Mouse (Mus musculus) stomach, postnatal 0 days (tissue): Measurements from ENCODE around the gene Nsd2. TPM values are rescaled to one million over a fixed set of nuclear protein-coding genes. Genes with fewer than 3 reads are reported as not detected.
"Not testable (repeated sequence)": the region's sequence is repeated elsewhere in the genome, so short reads cannot be mapped to it uniquely, and the experiment has no call there.

Experiments used
- ATAC-seq: fragments of 200-750 bp; cut with Nextera tagmentation; 2 replicates; pipeline ENCODE4 v1.8.0; 2017; ENCODE audit not compliant: low FRiP score, low TSS enrichment
- DNase-seq: peaks from one replicate; pipeline ENCODE4 v3.0.0-alpha.2; 2016; ENCODE audit warnings: low spot score
- H3K27ac ChIP-seq: fragments of 300-500 bp; sonication (generic); replicated peaks from 2 replicates; pipeline ENCODE4 v1.5.1; 2014; ENCODE audit warnings: mild to moderate bottlenecking, control low read depth
- H3K27me3 ChIP-seq: fragments of 300-500 bp; sonication (generic); 2 replicates; pipeline ENCODE4 v1.6.1; 2014; ENCODE audit warnings: low read length; ENCODE audit not compliant: control insufficient read depth, insufficient read depth
- H3K36me3 ChIP-seq: fragments of 300-500 bp; sonication (generic); 2 replicates; pipeline ENCODE4 v1.6.1; 2014; ENCODE audit warnings: low read length, mixed read lengths; ENCODE audit not compliant: control insufficient read depth, insufficient read depth
- H3K4me1 ChIP-seq: fragments of 300-500 bp; sonication (generic); replicated peaks from 2 replicates; pipeline ENCODE4 v1.6.1; 2014; ENCODE audit warnings: antibody characterized with exemption; ENCODE audit not compliant: control insufficient read depth, insufficient read depth
- H3K4me2 ChIP-seq: fragments of 300-500 bp; sonication (generic); replicated peaks from 2 replicates; pipeline ENCODE4 v1.6.1; 2014; ENCODE audit warnings: low read depth, mild to moderate bottlenecking, control low read depth, moderate library complexity
- H3K4me3 ChIP-seq: fragments of 300-500 bp; sonication (generic); 2 replicates; pipeline ENCODE4 v1.5.1; 2014; ENCODE audit warnings: low read depth, low read length, control low read depth
- H3K9ac ChIP-seq: fragments of 300-500 bp; sonication (generic); 2 replicates; pipeline ENCODE4 v1.6.1; 2014; ENCODE audit warnings: mild to moderate bottlenecking, low read length, control low read depth, mixed read lengths
- H3K9me3 ChIP-seq: fragments of 300-500 bp; sonication (generic); 2 replicates; pipeline ENCODE4 v1.6.1; 2016; ENCODE audit warnings: low read length; ENCODE audit not compliant: control insufficient read depth
- CTCF ChIP-seq: IDR thresholded peaks from 2 replicates; pipeline ENCODE4 v1.5.1; 2016; ENCODE audit warnings: antibody characterized with exemption, low read depth, mild to moderate bottlenecking, moderate library complexity
- EP300 ChIP-seq: optimal IDR thresholded peaks from 2 replicates; pipeline ENCODE3; 2016; ENCODE audit warnings: antibody characterized with exemption
- WGBS: fragments of 180-500 bp; shearing (Covaris S2); extraction: QIAGEN DNeasy Blood & Tissue Kit; methylation state at CpG from one replicate; pipeline ENCODE4 v1.1.7; 2014; 5-methylcytosine and 5-hydroxymethylcytosine counted together
- microRNA-seq: library from miRNA; unstranded; fragments of <30 nt; microRNA quantifications from one replicate; pipeline ENCODE4, GENCODE M21; 2016
- polyA plus RNA-seq: library from polyadenylated mRNA; unstranded; fragments of >200 nt; fragmentation: Nextera tagmentation; extraction: Ambion mirVana; gene quantifications from 2 replicates; pipeline ENCODE4 v1.2.1, GENCODE M21; 2015

The Nsd2 gene
- polyA plus RNA-seq, 1 experiment from 2014 or later, result 10.3 TPM

DNA sequence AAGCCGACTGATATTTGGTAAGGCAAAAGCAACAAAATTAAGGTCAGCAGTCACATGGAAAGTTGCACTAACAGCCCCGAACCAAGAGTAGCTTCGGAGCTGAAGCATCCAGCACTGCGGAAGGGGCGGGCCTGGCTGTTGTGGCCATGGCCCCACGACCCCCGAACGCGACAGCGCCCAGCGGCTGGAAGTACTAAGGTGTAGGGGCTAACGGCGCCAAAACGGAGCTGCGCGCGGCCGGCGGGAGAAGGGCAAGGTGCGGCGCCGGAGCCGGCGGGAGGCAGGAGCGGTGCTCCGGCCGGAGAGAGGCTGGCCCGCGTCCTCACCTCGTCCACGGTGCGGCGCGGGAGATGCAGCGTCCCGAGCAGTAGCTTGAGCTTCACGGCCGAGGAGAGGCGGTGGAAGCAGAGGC lies 115.2 kb downstream of the Nsd2 start:
- peak overlapping the region; percentile 93 for H3K27ac ChIP-seq
- WGBS, result under 1% methylated on average over 39 of the region's 39 CpGs
- peak overlapping the region; percentile 56 for H3K4me2 ChIP-seq
- H3K36me3 ChIP-seq, result no peaks in the 10 kb centered on the region
- H3K9ac ChIP-seq, result peak overlapping the region; percentile 93
- H3K4me3 ChIP-seq, result peak overlapping the region; percentile 90
- TF ChIP-seq EP300 (no peak), CTCF (no peak)
- DNase-seq, result no peak
- ATAC-seq, result peak; percentile 60; the same call in 1 of the 2 replicates
- H3K27me3 ChIP-seq, result no peaks in the 10 kb centered on the region
- H3K9me3 ChIP-seq, result no peaks in the 10 kb centered on the region
- 0 out of 2 replicates have a peak, but pooled peaks cover 4% of the 10 kb centered on the region for H3K4me1 ChIP-seq

DNA sequence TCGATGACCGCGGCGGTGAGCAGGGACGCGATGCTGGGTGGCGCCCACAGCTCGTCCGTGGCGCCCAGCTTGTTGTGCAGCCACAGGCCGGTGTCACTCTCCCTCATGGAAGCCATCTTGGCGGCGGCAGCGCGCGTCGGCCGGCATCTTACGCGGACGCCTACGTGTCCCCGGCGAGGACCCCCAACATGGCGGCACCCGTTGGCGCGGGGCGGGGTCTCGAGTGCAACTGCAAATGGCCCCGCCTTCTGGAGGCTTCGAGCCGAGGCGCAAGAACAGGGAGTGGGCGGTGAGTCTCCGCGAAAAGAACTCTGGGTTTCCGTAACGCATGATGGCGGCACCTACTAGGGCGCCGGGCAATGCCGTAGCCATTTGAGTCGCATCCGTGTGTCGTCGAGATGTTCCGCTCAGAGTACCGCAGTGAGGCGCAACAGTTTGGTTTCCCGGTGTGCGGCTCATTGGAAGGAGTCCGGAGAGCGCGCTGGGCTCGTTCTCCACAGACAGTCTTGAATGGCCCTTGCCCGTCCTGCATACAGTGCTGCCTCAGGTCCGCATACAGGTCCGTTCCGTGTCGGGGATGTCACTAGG lies 115.7 kb downstream of the Nsd2 start, which contains the start of gene Nelfa:
TSS of gene Nelfa (minus strand) at position 294 of the 588 bp plus-strand sequence.
- Histone ChIP-seq H3K36me3 (no peaks in the 10 kb centered on the region), H3K4me1 (0 out of 2 replicates have a peak, but pooled peaks cover 4% of the 10 kb centered on the region), H3K27me3 (no peaks in the 10 kb centered on the region), H3K9me3 (no peaks in the 10 kb centered on the region), H3K4me3 (peak within 1 kb of the TSS; percentile 90), H3K4me2 (peak within 1 kb of the TSS; percentile 67), H3K27ac (peak within 1 kb of the TSS; percentile 93), H3K9ac (peak within 1 kb of the TSS; percentile 93)
- peak; percentile 58 for TF ChIP-seq CTCF
- no peak for TF ChIP-seq EP300
- WGBS, result under 1% methylated on average over 58 of the region's 61 CpGs
- ATAC-seq (peak; percentile 99), DNase-seq (peak; percentile 98)

DNA sequence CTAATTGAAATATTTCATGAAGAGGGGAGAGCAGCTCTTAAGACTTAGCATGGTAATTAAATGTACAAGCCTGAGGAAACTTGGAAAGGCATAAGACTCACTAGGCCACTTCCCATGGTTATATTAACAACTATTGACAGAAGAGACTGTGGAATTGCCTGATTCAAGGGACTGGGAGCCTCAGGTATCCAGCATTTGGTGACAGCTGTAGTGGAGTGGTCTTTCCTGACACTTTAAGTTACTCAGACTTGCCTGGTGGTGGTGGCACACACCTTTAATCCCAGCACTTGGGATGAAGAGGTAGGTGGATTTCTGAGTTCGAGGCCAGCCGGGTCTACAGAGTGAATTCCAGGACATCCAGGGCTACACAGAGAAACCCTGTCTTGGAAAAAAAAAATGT lies 116.7 kb downstream of the Nsd2 start:
- 93% methylated on average over 2 of the region's 2 CpGs for WGBS
- H3K9ac ChIP-seq, result no peak overlapping the region

DNA sequence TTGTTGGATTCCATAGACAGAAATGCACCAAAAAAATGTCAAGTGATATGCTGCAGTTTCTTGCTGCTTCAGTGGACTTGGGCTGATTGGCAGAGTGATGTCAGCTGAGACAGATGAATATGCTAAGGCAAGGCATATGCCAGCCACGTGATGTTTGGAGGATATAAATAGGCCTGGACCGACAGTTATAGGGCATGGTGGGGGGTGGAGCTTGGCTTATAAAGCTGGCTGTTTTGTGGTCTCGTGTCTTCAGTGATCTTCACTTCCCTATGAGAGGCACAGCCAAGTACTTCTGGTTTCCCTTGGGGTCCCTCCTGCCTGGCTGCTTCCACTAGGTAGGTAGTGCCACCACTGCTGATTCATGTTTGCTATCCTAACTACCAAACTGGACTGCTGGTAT lies 117.9 kb downstream of the Nsd2 start:
- Histone ChIP-seq H3K27me3 (no peaks in the 10 kb centered on the region), H3K27ac (no peak overlapping the region), H3K36me3 (no peaks in the 10 kb centered on the region), H3K9me3 (no peaks in the 10 kb centered on the region), H3K4me2 (no peak overlapping the region), H3K4me3 (no peak overlapping the region), H3K4me1 (0 out of 2 replicates have a peak, but pooled peaks cover 4% of the 10 kb centered on the region), H3K9ac (no peak overlapping the region)
- DNase-seq (no peak), ATAC-seq (no peak)
- 85% methylated on average over 3 of the region's 3 CpGs for WGBS
- TF ChIP-seq EP300, result no peak
- no peak for TF ChIP-seq CTCF

More for the DNA sequence above, 116.7 kb downstream of the Nsd2 start:
- TF ChIP-seq EP300 (no peak), CTCF (no peak)
- Histone ChIP-seq H3K27ac (no peak overlapping the region), H3K36me3 (no peaks in the 10 kb centered on the region), H3K4me1 (0 out of 2 replicates have a peak, but pooled peaks cover 4% of the 10 kb centered on the region), H3K9me3 (no peaks in the 10 kb centered on the region), H3K4me3 (no peak overlapping the region), H3K27me3 (no peaks in the 10 kb centered on the region), H3K4me2 (peak overlapping the region; percentile 67)
- ATAC-seq (no peak), DNase-seq (no peak)

DNA sequence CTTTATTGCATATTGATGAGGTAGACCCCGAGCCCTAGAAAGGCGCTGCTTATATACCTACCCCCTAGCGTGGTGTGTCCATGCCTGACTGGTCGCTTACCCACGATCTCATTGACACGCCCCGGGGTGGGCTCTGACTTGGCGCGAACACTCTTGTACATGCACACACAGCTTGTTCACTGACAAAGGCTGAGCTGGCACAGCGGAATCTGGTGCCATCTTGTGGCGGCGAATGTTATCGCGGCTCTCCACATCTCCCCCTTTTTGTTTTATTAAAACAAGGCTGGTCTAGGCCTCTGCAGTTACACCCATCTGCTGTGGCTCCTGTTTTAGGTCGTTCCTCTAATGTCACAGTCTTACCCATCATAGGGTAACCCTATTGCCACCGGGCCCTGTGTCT lies 126.5 kb downstream of the Nsd2 start:
- H3K27ac ChIP-seq, H3K9ac ChIP-seq, H3K4me3 ChIP-seq, H3K4me2 ChIP-seq, DNase-seq, H3K4me1 ChIP-seq, H3K27me3 ChIP-seq, ATAC-seq, H3K9me3 ChIP-seq, H3K36me3 ChIP-seq: not testable (repeated sequence)
- TF ChIP-seq CTCF, result peak; percentile 27
- WGBS, result 88% methylated on average over 16 of the region's 16 CpGs

Small RNAs within 50 kb of the gene (microRNA-seq; reads per million reads assigned to microRNA genes)
- gene Mir7024, result not detected

Other genes with a start within 250 kb of the Nsd2 start
- gene Fam53a, start 191.1 kb upstream of the Nsd2 start, polyA plus RNA-seq, result 44.9 and 45.0 TPM in 2 replicates
- gene Gm9903, start 190.8 kb upstream of the Nsd2 start, polyA plus RNA-seq, result 0.25 and 0.42 TPM in 2 replicates
- 84.0 and 87.3 TPM in 2 replicates for gene Slbp, start 168.2 kb upstream of the Nsd2 start, polyA plus RNA-seq
- 33.8 and 44.0 TPM in 2 replicates for gene Tacc3, start 162.6 kb upstream of the Nsd2 start, polyA plus RNA-seq
- 16.7 and 17.4 TPM in 2 replicates for gene Tmem129, start 162.3 kb upstream of the Nsd2 start, polyA plus RNA-seq
- 17.4 and 19.3 TPM in 2 replicates for gene Fgfr3, start 99.1 kb upstream of the Nsd2 start, polyA plus RNA-seq
- 39.5 and 42.6 TPM in 2 replicates for gene Letm1, start 37.9 kb upstream of the Nsd2 start, polyA plus RNA-seq
- 20.4 and 20.5 TPM in 2 replicates for gene Nelfa, start 115.7 kb downstream of the Nsd2 start, polyA plus RNA-seq
- gene Gm1673, start 162.7 kb downstream of the Nsd2 start, polyA plus RNA-seq, result 27.7 and 28.5 TPM in 2 replicates
- gene Nat8l, start 175.3 kb downstream of the Nsd2 start, polyA plus RNA-seq, result 0.13 and 0.15 TPM in 2 replicates